ENCODE assay signal across 8 mouse cellular contexts in genomic region chr6:128842356-128842944, GRCm38 (mm10). TPM values are rescaled to one million over a fixed set of nuclear protein-coding genes. Genes with fewer than 3 reads are reported as not detected.
A peak's percentile ranks its signal among the peaks of the same experiment; 100 is the strongest.
DNase-seq lines count a peak whose midpoint lies in the region; ATAC-seq lines count a peak whose summit lies in the region.

No protein-coding gene starts in this region.

- H3K27ac ChIP-seq in kidney, embryonic 15.5 days, result peak overlapping the region; percentile 97
- peak overlapping the region; percentile 68 for H3K27ac ChIP-seq in brown adipose tissue, adult 24 weeks (replicated peaks; ENCODE audit: low read depth, low read length)
- peak overlapping the region; percentile 88 for H3K27ac ChIP-seq in hindbrain, embryonic 14.5 days
- peak overlapping the region; percentile 92 for H3K27ac ChIP-seq in midbrain, embryonic 16.5 days (ENCODE audit: low read length)

- H3K4me1 ChIP-seq in kidney, embryonic 15.5 days, result peaks cover 30% of the 10 kb centered on the region
- peaks cover 5% of the 10 kb centered on the region; the same call in 1 of the 2 replicates for H3K4me1 ChIP-seq in brown adipose tissue, adult 24 weeks (ENCODE audit: control insufficient read depth, insufficient read depth, insufficient read length, low read length)
- H3K4me1 ChIP-seq in hindbrain, embryonic 14.5 days (replicated peaks; ENCODE audit: control insufficient read depth, insufficient read depth, low read length), result 0 out of 2 replicates have a peak, but pooled peaks cover 23% of the 10 kb centered on the region
- H3K4me1 ChIP-seq in midbrain, embryonic 16.5 days (ENCODE audit: control insufficient read depth, insufficient read depth, low read length), result peaks cover 21% of the 10 kb centered on the region

- WGBS in kidney, embryonic 15.5 days, result 1% methylated on average over 20 of the region's 20 CpGs
- under 1% methylated on average over 20 of the region's 20 CpGs for WGBS in hindbrain, embryonic 14.5 days
- WGBS in midbrain, embryonic 16.5 days, result under 1% methylated on average over 20 of the region's 20 CpGs

- no peaks in the 10 kb centered on the region for H3K36me3 ChIP-seq in kidney, embryonic 15.5 days
- no peaks in the 10 kb centered on the region for H3K36me3 ChIP-seq in hindbrain, embryonic 14.5 days (replicated peaks; ENCODE audit: control insufficient read depth, insufficient read depth)
- H3K36me3 ChIP-seq in midbrain, embryonic 16.5 days (ENCODE audit: control insufficient read depth, insufficient read depth, low read length), result no peaks in the 10 kb centered on the region

- no peak for ATAC-seq in kidney, embryonic 15.5 days (replicated peaks; ENCODE audit: low FRiP score)
- no peak for ATAC-seq in hindbrain, embryonic 14.5 days (ENCODE audit: low FRiP score)
- ATAC-seq in midbrain, embryonic 16.5 days, result no peak

- H3K9me3 ChIP-seq in kidney, embryonic 15.5 days (replicated peaks), result no peaks in the 10 kb centered on the region
- H3K9me3 ChIP-seq in hindbrain, embryonic 14.5 days (ENCODE audit: control insufficient read depth, low read length), result no peaks in the 10 kb centered on the region
- H3K9me3 ChIP-seq in midbrain, embryonic 16.5 days (replicated peaks; ENCODE audit: control insufficient read depth, low read length, poor library complexity, severe bottlenecking), result no peaks in the 10 kb centered on the region

- peak overlapping the region; percentile 86 for H3K4me3 ChIP-seq in kidney, embryonic 15.5 days (replicated peaks)
- peak overlapping the region; percentile 87 for H3K4me3 ChIP-seq in brown adipose tissue, adult 24 weeks (ENCODE audit: insufficient read depth, low read depth, low read length)
- H3K4me3 ChIP-seq in hindbrain, embryonic 14.5 days (replicated peaks; ENCODE audit: low read length), result peak overlapping the region; percentile 65
- H3K4me3 ChIP-seq in midbrain, embryonic 16.5 days (ENCODE audit: low read depth, low read length), result peak overlapping the region; percentile 89

- no peak for DNase-seq in kidney, adult 11 months
- peak; percentile 60 for DNase-seq in hindbrain, embryonic 14.5 days (ENCODE audit: low spot score)
- DNase-seq in layer of hippocampus, adult 9-10 months (ENCODE audit: low spot score), result no peak
- DNase-seq in left cerebral cortex, postnatal 25 days (ENCODE audit: low spot score in 2 of 2), result no peak
- no peak for DNase-seq in layer of hippocampus, adult 11-12 months (ENCODE audit: low spot score)

- H3K9ac ChIP-seq in kidney, embryonic 15.5 days, result peak overlapping the region; percentile 78
- H3K9ac ChIP-seq in hindbrain, embryonic 14.5 days, result peak overlapping the region; percentile 70
- peak overlapping the region; percentile 81 for H3K9ac ChIP-seq in midbrain, embryonic 16.5 days (ENCODE audit: low read depth, low read length)

- intact Hi-C loops in left cerebral cortex, postnatal 25 days (cut with DNase I), result loop anchor here (1.0 to 10.0 kb wide), 2 partner anchors 103 to 692 kb away; partner anchors contain the start of gene Gabarapl1

- H3K4me2 ChIP-seq in kidney, embryonic 15.5 days, result peak overlapping the region; percentile 77
- H3K4me2 ChIP-seq in hindbrain, embryonic 14.5 days (replicated peaks), result peak overlapping the region; percentile 80
- peak overlapping the region; percentile 59 for H3K4me2 ChIP-seq in midbrain, embryonic 16.5 days (ENCODE audit: low read length)

- H3K27me3 ChIP-seq in kidney, embryonic 15.5 days, result no peaks in the 10 kb centered on the region
- H3K27me3 ChIP-seq in hindbrain, embryonic 14.5 days (ENCODE audit: control insufficient read depth, insufficient read depth, low read length), result no peaks in the 10 kb centered on the region
- no peaks in the 10 kb centered on the region for H3K27me3 ChIP-seq in midbrain, embryonic 16.5 days (ENCODE audit: control insufficient read depth, insufficient read depth, low read depth, low read length)

RNA-seq across cellular contexts. Expression of gene Klrb1b, which starts 16.3 kb away (rescaled TPM):
- polyA plus RNA-seq in kidney, embryonic 15.5 days (2015; fragmentation: Nextera tagmentation; extraction: Ambion mirVana), result 0.09 TPM in 1 of 2 replicates, not detected in the other
- polyA plus RNA-seq in brown adipose tissue, adult 24 weeks (2012; ENCODE audit: insufficient read depth, insufficient read length, missing spikeins), result 1.2 TPM in 1 of 2 replicates, not detected in the other
- polyA plus RNA-seq in hindbrain, embryonic 14.5 days (2014; fragmentation: Nextera tagmentation; extraction: Ambion mirVana), result not detected in 2 replicates
- polyA plus RNA-seq in midbrain, embryonic 16.5 days (2015; fragmentation: Nextera tagmentation; extraction: Ambion mirVana), result not detected in 2 replicates
- not detected for total RNA-seq in left cerebral cortex, postnatal 25 days (2021)

RNA-seq across cellular contexts. Expression of gene Gm44511, which starts 16.3 kb away (rescaled TPM):
- not detected in 2 replicates for polyA plus RNA-seq in kidney, embryonic 15.5 days (2015; fragmentation: Nextera tagmentation; extraction: Ambion mirVana)
- polyA plus RNA-seq in brown adipose tissue, adult 24 weeks (2012; ENCODE audit: insufficient read depth, insufficient read length, missing spikeins), result not detected in 2 replicates
- not detected in 2 replicates for polyA plus RNA-seq in hindbrain, embryonic 14.5 days (2014; fragmentation: Nextera tagmentation; extraction: Ambion mirVana)
- polyA plus RNA-seq in midbrain, embryonic 16.5 days (2015; fragmentation: Nextera tagmentation; extraction: Ambion mirVana), result not detected in 2 replicates
- total RNA-seq in left cerebral cortex, postnatal 25 days (2021), result not detected

RNA-seq across cellular contexts. Expression of gene Clec2i, which starts 44.9 kb away (rescaled TPM):
- 0.15 and 0.16 TPM in 2 replicates for polyA plus RNA-seq in kidney, embryonic 15.5 days (2015; fragmentation: Nextera tagmentation; extraction: Ambion mirVana)
- polyA plus RNA-seq in brown adipose tissue, adult 24 weeks (2012; ENCODE audit: insufficient read depth, insufficient read length, missing spikeins), result 0.83 TPM in 1 of 2 replicates, not detected in the other
- polyA plus RNA-seq in hindbrain, embryonic 14.5 days (2014; fragmentation: Nextera tagmentation; extraction: Ambion mirVana), result not detected in 2 replicates
- polyA plus RNA-seq in midbrain, embryonic 16.5 days (2015; fragmentation: Nextera tagmentation; extraction: Ambion mirVana), result not detected in 2 replicates
- not detected for total RNA-seq in left cerebral cortex, postnatal 25 days (2021)

RNA-seq across cellular contexts. Expression of gene BC035044, which starts 48.5 kb away (rescaled TPM):
- polyA plus RNA-seq in kidney, embryonic 15.5 days (2015; fragmentation: Nextera tagmentation; extraction: Ambion mirVana), result 0.68 TPM in 2 replicates
- polyA plus RNA-seq in brown adipose tissue, adult 24 weeks (2012; ENCODE audit: insufficient read depth, insufficient read length, missing spikeins), result not detected in 2 replicates
- 0.52 TPM in 2 replicates for polyA plus RNA-seq in hindbrain, embryonic 14.5 days (2014; fragmentation: Nextera tagmentation; extraction: Ambion mirVana)
- 0.23 TPM in 1 of 2 replicates, not detected in the other for polyA plus RNA-seq in midbrain, embryonic 16.5 days (2015; fragmentation: Nextera tagmentation; extraction: Ambion mirVana)
- total RNA-seq in left cerebral cortex, postnatal 25 days (2021), result 1 to 10 TPM in 1 of 2 experiments, under 1 TPM in 1; 0.96 to 1.4 TPM

RNA-seq across cellular contexts. Expression of gene Klrb1c, which starts 53.4 kb away (rescaled TPM):
- polyA plus RNA-seq in kidney, embryonic 15.5 days (2015; fragmentation: Nextera tagmentation; extraction: Ambion mirVana), result 0.17 and 0.22 TPM in 2 replicates
- not detected in 2 replicates for polyA plus RNA-seq in brown adipose tissue, adult 24 weeks (2012; ENCODE audit: insufficient read depth, insufficient read length, missing spikeins)
- polyA plus RNA-seq in hindbrain, embryonic 14.5 days (2014; fragmentation: Nextera tagmentation; extraction: Ambion mirVana), result 0.23 TPM in 1 of 2 replicates, not detected in the other
- polyA plus RNA-seq in midbrain, embryonic 16.5 days (2015; fragmentation: Nextera tagmentation; extraction: Ambion mirVana), result not detected in 2 replicates
- not detected for total RNA-seq in left cerebral cortex, postnatal 25 days (2021)
